Mouse (Mus musculus) liver, adult 2 months (tissue): ENCODE data around the gene Trabd2b. TPM values are rescaled to one million over a fixed set of nuclear protein-coding genes. Genes with fewer than 3 reads are reported as not detected.

ENCODE experiments used
- DNase-seq: peaks from one replicate; pipeline ENCODE4 v3.0.0-alpha.2; 2011; ENCODE audit warnings: low read depth, low spot score; ENCODE audit errors: extremely low read depth
- H3K27ac ChIP-seq: fragments of 200-500 bp; replicated peaks from 2 replicates; pipeline ENCODE4 v1.5.1; 2012; ENCODE audit warnings: low read depth, mild to moderate bottlenecking, control low read depth, inconsistent platforms, low read length; ENCODE audit not compliant: insufficient read depth
- H3K27me3 ChIP-seq: fragments of 200-500 bp; 2 replicates; pipeline ENCODE4 v1.6.1; 2012; ENCODE audit warnings: mild to moderate bottlenecking, moderate library complexity, low read length, inconsistent platforms; ENCODE audit not compliant: control insufficient read depth, insufficient read depth
- H3K36me3 ChIP-seq: fragments of 200-500 bp; 2 replicates; pipeline ENCODE4 v1.6.1; 2012; ENCODE audit warnings: low read length, inconsistent platforms; ENCODE audit not compliant: control insufficient read depth, insufficient read depth
- H3K4me1 ChIP-seq: fragments of 200-500 bp; 2 replicates; pipeline ENCODE4 v1.6.1; 2011; ENCODE audit warnings: low read length; ENCODE audit not compliant: control insufficient read depth, insufficient read depth
- H3K4me3 ChIP-seq: fragments of 200-500 bp; 2 replicates; pipeline ENCODE4 v1.5.1; 2011; ENCODE audit warnings: low read depth, mild to moderate bottlenecking, control low read depth, low read length, moderate library complexity; ENCODE audit not compliant: insufficient read depth
- H3K79me2 ChIP-seq: fragments of 200-500 bp; 2 replicates; pipeline ENCODE4 v1.6.1; 2012; ENCODE audit warnings: inconsistent platforms, mild to moderate bottlenecking, low read length, moderate library complexity; ENCODE audit not compliant: control insufficient read depth, insufficient read depth
- H3K9ac ChIP-seq: fragments of 200-500 bp; 2 replicates; pipeline ENCODE4 v1.6.1; 2012; ENCODE audit warnings: low read depth, mild to moderate bottlenecking, control low read depth, inconsistent platforms, low read length
- CTCF ChIP-seq: fragments of 200-500 bp; IDR thresholded peaks from 2 replicates; pipeline ENCODE4 v1.5.1; 2011; ENCODE audit warnings: low read depth, low read length, control low read depth
- POLR2A ChIP-seq: fragments of 200-500 bp; IDR thresholded peaks from 2 replicates; pipeline ENCODE4 v1.6.1; 2011; ENCODE audit warnings: low read length, control low read depth; ENCODE audit not compliant: insufficient read depth; ENCODE audit errors: extremely low read depth
- WGBS: fragments of 180-500 bp; shearing (Covaris S2); methylation state at CpG from one replicate; pipeline ENCODE4 v1.1.7; 2018; 5-methylcytosine and 5-hydroxymethylcytosine counted together
- polyA plus RNA-seq: library from polyadenylated mRNA; depleted of rRNA; stranded (reverse); fragments of >200 nt; gene quantifications from 2 replicates; pipeline ENCODE4 v1.2.3, GENCODE M21; 2012
- total RNA-seq: library from RNA; depleted of rRNA; stranded (reverse); fragments of >200 nt; gene quantifications from 2 replicates; pipeline ENCODE4 v1.2.3, GENCODE M21; 2014

Gene Trabd2b
- total and polyA plus RNA-seq, 2 experiments = 0.09 to 0.10 TPM

DNA sequence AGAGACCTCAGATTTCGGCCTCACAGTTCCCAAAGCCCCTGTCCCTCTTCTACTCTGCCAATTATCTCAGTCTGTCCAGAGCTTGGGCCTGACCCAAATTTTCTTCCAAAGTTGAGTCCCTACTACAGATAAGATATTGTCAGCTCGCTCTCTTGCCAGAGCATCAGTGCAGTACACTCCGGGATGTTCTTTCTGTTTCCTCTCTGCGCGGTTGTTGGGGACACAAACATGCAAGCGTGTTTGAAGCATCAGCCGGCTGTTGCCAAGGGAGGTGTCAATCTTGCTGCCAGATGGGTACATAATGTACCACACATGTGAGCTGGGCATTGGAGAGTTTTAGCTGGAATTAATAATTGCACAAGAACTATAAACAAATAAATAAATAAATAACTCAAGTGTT is 28.9 kb downstream of the Trabd2b start:
- Histone ChIP-seq H3K4me1 (no peaks in the 10 kb centered on the region), H3K36me3 (no peaks in the 10 kb centered on the region), H3K27ac (no peak overlapping the region), H3K27me3 (no peaks in the 10 kb centered on the region), H3K79me2 (no peaks in the 10 kb centered on the region), H3K4me3 (no peak overlapping the region), H3K9ac (no peak overlapping the region)
- 74% methylated on average over 7 of the region's 7 CpGs for WGBS
- no peak for TF ChIP-seq POLR2A
- no peak for TF ChIP-seq CTCF
- DNase-seq = peak; percentile 8

- H3K4me3 ChIP-seq = no peak overlapping the region
- H3K27me3 ChIP-seq = no peaks in the 10 kb centered on the region
- H3K36me3 ChIP-seq = no peaks in the 10 kb centered on the region
- H3K79me2 ChIP-seq = no peaks in the 10 kb centered on the region
- DNase-seq = no peak
- WGBS = 50% methylated on average over 2 of the region's 2 CpGs
- H3K27ac ChIP-seq = no peak overlapping the region
- H3K4me1 ChIP-seq = no peaks in the 10 kb centered on the region
- no peak overlapping the region for H3K9ac ChIP-seq
- TF ChIP-seq CTCF = no peak
- no peak for TF ChIP-seq POLR2A
Measured at GRCm38 (mm10) chr4:114438764-114439163, 32.2 kb downstream of the Trabd2b start.

DNA sequence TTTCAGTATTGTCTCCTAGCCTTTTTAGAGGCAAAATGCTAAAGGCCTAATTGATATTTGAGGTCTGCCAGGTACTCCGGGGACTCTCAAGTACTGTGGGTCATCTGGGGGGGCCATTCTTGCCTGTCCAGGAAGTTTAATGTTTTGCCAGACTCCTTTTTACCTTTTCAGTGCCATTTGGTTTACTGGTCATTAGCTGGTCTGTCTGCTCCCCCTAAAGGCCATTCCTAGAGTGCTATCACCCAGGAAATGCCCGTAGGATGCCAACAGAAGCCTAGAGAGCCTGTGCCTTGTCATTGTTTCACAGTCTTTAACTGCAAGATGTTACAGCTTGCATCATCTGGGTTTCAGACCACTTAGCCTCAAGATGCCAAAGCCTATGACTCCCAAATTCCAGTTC is 35.7 kb downstream of the Trabd2b start:
- TF ChIP-seq CTCF (no peak), POLR2A (no peak)
- no peaks in the 10 kb centered on the region for H3K36me3 ChIP-seq
- DNase-seq = no peak
- 61% methylated on average over 2 of the region's 2 CpGs for WGBS
- H3K27ac ChIP-seq = no peak overlapping the region
- no peaks in the 10 kb centered on the region for H3K27me3 ChIP-seq
- H3K79me2 ChIP-seq = no peaks in the 10 kb centered on the region
- H3K4me1 ChIP-seq = no peaks in the 10 kb centered on the region
- no peak overlapping the region for H3K9ac ChIP-seq
- H3K4me3 ChIP-seq = no peak overlapping the region

GRCm38 (mm10) chr4:114442661-114443060 is 36.1 kb downstream of the Trabd2b start:
- 72% methylated on average over 3 of the region's 3 CpGs for WGBS
- H3K4me1 ChIP-seq = no peaks in the 10 kb centered on the region

GRCm38 (mm10) chr4:114448393-114449052 is 42.0 kb downstream of the Trabd2b start:
- WGBS = 86% methylated on average over 9 of the region's 9 CpGs
- Histone ChIP-seq H3K27ac (no peak overlapping the region), H3K9ac (no peak overlapping the region), H3K79me2 (no peaks in the 10 kb centered on the region), H3K4me3 (no peak overlapping the region), H3K27me3 (no peaks in the 10 kb centered on the region), H3K4me1 (no peaks in the 10 kb centered on the region), H3K36me3 (no peaks in the 10 kb centered on the region)
- TF ChIP-seq CTCF = no peak
- TF ChIP-seq POLR2A = no peak
- DNase-seq = no peak

More at GRCm38 (mm10) chr4:114442661-114443060, 36.1 kb downstream of the Trabd2b start:
- H3K27me3 ChIP-seq = no peaks in the 10 kb centered on the region
- H3K27ac ChIP-seq = no peak overlapping the region
- H3K36me3 ChIP-seq = no peaks in the 10 kb centered on the region
- no peak for TF ChIP-seq CTCF
- no peak for TF ChIP-seq POLR2A
- no peaks in the 10 kb centered on the region for H3K79me2 ChIP-seq
- no peak for DNase-seq
- H3K9ac ChIP-seq = no peak overlapping the region
- H3K4me3 ChIP-seq = no peak overlapping the region

- DNase-seq = no peak
- no peak for TF ChIP-seq POLR2A
- WGBS = 73% methylated on average over 3 of the region's 3 CpGs
Measured at GRCm38 (mm10) chr4:114453101-114453500, 46.6 kb downstream of the Trabd2b start.

More at GRCm38 (mm10) chr4:114453101-114453500, 46.6 kb downstream of the Trabd2b start:
- H3K36me3 ChIP-seq = no peaks in the 10 kb centered on the region
- H3K4me3 ChIP-seq = no peak overlapping the region
- H3K79me2 ChIP-seq = no peaks in the 10 kb centered on the region
- H3K27me3 ChIP-seq = no peaks in the 10 kb centered on the region
- H3K9ac ChIP-seq = no peak overlapping the region
- H3K27ac ChIP-seq = no peak overlapping the region
- H3K4me1 ChIP-seq = no peaks in the 10 kb centered on the region
